Mouse (Mus musculus) retina, embryonic 14.5 days (tissue): ENCODE data around the gene Fam122a.

Experiments
- DNase-seq: peaks from one replicate; pipeline ENCODE4 v3.0.0-alpha.2; 2015; ENCODE audit warnings: low spot score

Fam122a gene

DNA sequence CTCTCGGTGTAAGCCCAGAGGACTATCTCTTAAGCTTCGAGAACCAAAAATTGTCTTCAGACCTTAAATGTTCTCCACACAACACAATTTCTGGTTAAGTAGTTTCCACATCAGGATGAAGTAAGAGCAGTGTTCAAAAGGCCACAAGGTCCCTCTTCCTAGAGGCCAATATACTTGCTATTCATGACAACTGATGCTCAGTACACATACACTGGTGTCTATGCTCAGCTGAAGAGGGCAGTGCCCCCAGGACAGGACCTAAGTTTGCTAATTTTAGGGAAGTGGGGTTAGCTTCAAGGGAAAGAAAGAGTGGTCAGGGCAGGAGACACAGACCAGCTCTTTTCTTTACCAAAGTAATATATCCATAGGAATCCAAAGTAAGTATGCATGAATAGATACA lies 45.8 kb downstream of the Fam122a start:
- DNase-seq: no peak

GRCm38 (mm10) chr19:24428011-24428410 lies 49.1 kb downstream of the Fam122a start:
- no peak for DNase-seq

- no peak for DNase-seq
Observed at GRCm38 (mm10) chr19:24427258-24427657, 49.9 kb downstream of the Fam122a start.

DNA sequence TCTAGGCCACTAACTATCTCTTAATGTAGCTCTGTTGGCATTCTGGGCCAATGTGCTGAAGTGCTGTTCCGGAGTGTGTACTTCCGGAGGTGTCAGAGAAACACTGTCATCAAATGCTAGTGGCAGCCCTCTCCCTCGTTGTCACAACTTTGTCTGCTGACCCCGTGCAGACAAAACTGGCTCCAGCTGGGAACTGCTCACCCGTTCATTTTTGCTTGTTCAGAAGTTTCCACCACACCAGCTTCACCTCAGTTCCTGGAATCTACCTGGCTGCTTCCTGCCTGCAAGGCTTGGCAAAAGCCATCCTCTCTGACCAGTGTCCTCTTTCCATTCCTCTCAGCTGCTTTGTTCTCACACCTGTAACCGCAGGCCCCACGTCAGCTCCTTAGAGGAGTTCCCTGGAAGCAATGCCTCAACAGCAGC lies 50.4 kb downstream of the Fam122a start:
- DNase-seq: no peak
